Mouse (Mus musculus) lung, embryonic 14.5 days (tissue): Measurements from ENCODE around the gene Ptchd3. TPM values are rescaled to one million over a fixed set of nuclear protein-coding genes. Genes with fewer than 3 reads are reported as not detected.

Source experiments
- ATAC-seq: fragments of 200-750 bp; cut with Nextera tagmentation; 2 replicates; pipeline ENCODE4 v1.8.0; 2017; ENCODE audit warnings: mild to moderate bottlenecking, moderate TSS enrichment, moderate library complexity; ENCODE audit not compliant: insufficient read depth
- DNase-seq: peaks from one replicate; pipeline ENCODE4 v3.0.0-alpha.2; 2015
- H3K27ac ChIP-seq: fragments of 300-500 bp; sonication (generic); 2 replicates; pipeline ENCODE4 v1.5.1; 2014; ENCODE audit warnings: low read depth, mild to moderate bottlenecking, moderate library complexity
- H3K27me3 ChIP-seq: fragments of 300-500 bp; sonication (generic); 2 replicates; pipeline ENCODE4 v1.6.1; 2014; ENCODE audit warnings: low read length, control low read depth; ENCODE audit not compliant: insufficient read depth
- H3K36me3 ChIP-seq: fragments of 300-500 bp; sonication (generic); 2 replicates; pipeline ENCODE4 v1.6.1; 2014; ENCODE audit warnings: control low read depth; ENCODE audit not compliant: insufficient read depth
- H3K4me1 ChIP-seq: fragments of 300-500 bp; sonication (generic); 2 replicates; pipeline ENCODE4 v1.6.1; 2014; ENCODE audit warnings: antibody characterized with exemption, control low read depth; ENCODE audit not compliant: insufficient read depth
- H3K4me2 ChIP-seq: fragments of 300-500 bp; sonication (generic); 2 replicates; pipeline ENCODE4 v1.6.1; 2014; ENCODE audit warnings: mild to moderate bottlenecking
- H3K4me3 ChIP-seq: fragments of 300-500 bp; sonication (generic); 2 replicates; pipeline ENCODE4 v1.5.1; 2014; ENCODE audit warnings: low read depth, low read length
- H3K9ac ChIP-seq: fragments of 300-500 bp; sonication (generic); 2 replicates; pipeline ENCODE4 v1.6.1; 2014
- H3K9me3 ChIP-seq: fragments of 300-500 bp; sonication (generic); 2 replicates; pipeline ENCODE4 v1.6.1; 2016; ENCODE audit warnings: low read depth, low read length, control low read depth
- CTCF ChIP-seq: IDR thresholded peaks from 2 replicates; pipeline ENCODE4 v1.5.1; 2016; ENCODE audit warnings: antibody characterized with exemption, low read depth
- WGBS: fragments of 180-500 bp; shearing (Covaris S2); extraction: QIAGEN DNeasy Blood & Tissue Kit; methylation state at CpG from one replicate; pipeline ENCODE4 v1.1.7; 2014; 5-methylcytosine and 5-hydroxymethylcytosine counted together
- polyA plus RNA-seq: library from polyadenylated mRNA; unstranded; fragments of >200 nt; fragmentation: Nextera tagmentation; extraction: Ambion mirVana; gene quantifications from 2 replicates; pipeline ENCODE4 v1.2.1, GENCODE M21; 2014

Ptchd3 gene
- polyA plus RNA-seq, 1 experiment from 2014 or later: not detected

DNA sequence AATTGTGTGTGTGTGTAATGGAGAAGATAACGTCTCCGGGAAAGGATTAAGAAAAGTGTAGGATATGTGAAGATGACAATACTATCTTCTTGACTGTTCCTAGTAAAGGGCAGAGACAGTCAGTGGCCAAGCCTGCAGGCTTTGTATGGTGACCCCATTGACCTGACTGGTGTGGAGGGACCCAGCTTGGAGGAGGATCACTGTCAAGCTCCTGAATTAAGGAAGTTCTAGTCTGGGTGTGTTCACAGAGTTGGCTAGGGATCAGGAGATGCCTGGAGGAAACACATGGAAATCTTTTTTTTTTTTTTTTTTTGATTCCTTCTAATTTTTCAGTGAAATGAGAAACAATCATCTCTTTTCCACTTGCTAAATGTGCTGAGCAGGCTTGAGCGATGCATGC lies 35.9 kb upstream of the Ptchd3 start:
- Histone ChIP-seq H3K9ac (no peak overlapping the region), H3K4me3 (no peak overlapping the region), H3K9me3 (no peaks in the 10 kb centered on the region), H3K27ac (peak overlapping the region; percentile 37; the same call in 1 of the 2 replicates), H3K27me3 (no peaks in the 10 kb centered on the region), H3K36me3 (no peaks in the 10 kb centered on the region), H3K4me1 (peaks cover 23% of the 10 kb centered on the region), H3K4me2 (0 out of 2 replicates have a peak overlapping the region, but pooled peaks have one; percentile 2)
- WGBS: 15% methylated on average over 3 of the region's 3 CpGs
- no peak for TF ChIP-seq CTCF
- DNase-seq (no peak), ATAC-seq (peak; percentile 12; the same call in 1 of the 2 replicates)

DNA sequence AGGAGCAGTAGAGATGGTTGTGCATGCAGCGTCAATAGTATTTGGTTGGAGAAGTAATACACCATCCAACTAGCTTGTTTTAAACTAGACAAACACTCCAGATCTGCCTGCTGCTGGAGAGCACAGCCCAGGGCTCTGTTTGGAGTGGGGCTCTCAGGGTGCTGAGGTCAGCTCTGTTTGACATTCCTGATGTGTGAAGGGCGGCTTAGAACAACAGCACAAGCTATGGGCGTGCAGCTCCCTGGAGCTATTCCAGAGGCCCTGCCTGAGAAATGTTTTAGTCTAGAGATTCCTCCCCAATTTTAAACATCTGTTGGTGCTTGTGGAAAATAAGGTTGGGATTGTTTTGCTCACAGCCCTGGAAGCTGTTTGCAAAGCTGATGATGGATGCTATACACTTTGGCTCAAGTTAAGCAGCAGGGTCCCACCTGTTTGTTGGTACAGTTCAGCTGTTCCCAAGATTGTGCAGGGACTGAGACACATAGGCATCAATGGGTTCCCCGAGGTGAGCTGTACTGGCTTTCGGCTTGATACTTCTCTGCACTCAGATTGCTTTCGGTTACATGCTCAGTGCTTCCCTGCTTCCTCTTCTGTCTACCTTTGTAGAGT lies 35.4 kb upstream of the Ptchd3 start:
- no peak for TF ChIP-seq CTCF
- DNase-seq (peak; percentile 95), ATAC-seq (peak; percentile 99)
- Histone ChIP-seq H3K4me1 (peaks cover 23% of the 10 kb centered on the region), H3K4me2 (no peak overlapping the region), H3K9me3 (no peaks in the 10 kb centered on the region), H3K27me3 (no peaks in the 10 kb centered on the region), H3K4me3 (no peak overlapping the region), H3K27ac (peak overlapping the region; percentile 83), H3K9ac (no peak overlapping the region), H3K36me3 (no peaks in the 10 kb centered on the region)
- 17% methylated on average over 6 of the region's 6 CpGs for WGBS

DNA sequence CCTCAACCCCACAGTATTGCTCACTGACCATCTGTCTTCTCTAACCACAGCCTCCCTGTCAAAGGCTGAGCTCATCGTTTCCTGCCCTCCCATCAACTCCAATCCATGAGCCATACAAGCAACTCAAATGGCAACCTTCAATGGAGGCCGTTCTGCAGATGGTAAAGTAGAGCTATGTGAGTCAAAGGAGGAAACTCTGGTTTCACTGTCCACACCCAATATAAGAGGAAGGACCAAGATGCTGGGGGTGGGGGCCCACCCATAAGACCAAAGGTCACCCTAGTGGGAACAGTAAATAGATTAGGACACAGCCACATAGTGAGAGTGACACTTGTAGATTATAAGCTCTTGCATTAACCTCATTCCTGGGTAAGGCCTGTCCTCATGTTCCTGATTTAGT lies 34.1 kb upstream of the Ptchd3 start:
- Histone ChIP-seq H3K4me3 (no peak overlapping the region), H3K27me3 (no peaks in the 10 kb centered on the region), H3K4me2 (no peak overlapping the region), H3K9me3 (no peaks in the 10 kb centered on the region), H3K27ac (no peak overlapping the region), H3K9ac (no peak overlapping the region), H3K36me3 (no peaks in the 10 kb centered on the region), H3K4me1 (peaks cover 17% of the 10 kb centered on the region)
- DNase-seq: no peak
- 90% methylated on average over 2 of the region's 2 CpGs for WGBS
- ATAC-seq: no peak
- no peak for TF ChIP-seq CTCF

DNA sequence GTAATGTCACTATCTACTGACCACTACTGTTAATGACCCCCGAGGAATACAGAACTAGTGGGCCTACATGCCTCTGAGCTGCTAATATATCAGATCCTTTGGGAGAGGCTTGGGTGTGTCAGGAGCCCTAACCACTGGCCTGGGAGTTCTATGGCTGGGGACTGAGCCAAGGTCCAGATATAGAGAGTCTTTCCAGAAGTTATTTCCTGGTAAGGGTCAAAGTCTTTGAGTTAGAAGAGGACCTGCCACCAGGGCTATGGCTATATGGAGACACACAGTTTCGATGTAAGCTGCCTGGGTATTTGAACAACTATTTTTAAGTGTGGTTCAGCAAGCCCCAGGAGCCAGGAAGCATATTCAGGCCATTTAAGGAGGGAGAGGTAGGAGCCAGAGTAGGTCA lies 31.5 kb upstream of the Ptchd3 start:
- H3K9ac ChIP-seq: no peak overlapping the region
- no peaks in the 10 kb centered on the region for H3K27me3 ChIP-seq
- ATAC-seq (no peak), DNase-seq (no peak)
- no peak overlapping the region for H3K27ac ChIP-seq
- H3K9me3 ChIP-seq: no peaks in the 10 kb centered on the region
- no peaks in the 10 kb centered on the region for H3K36me3 ChIP-seq
- no peak overlapping the region for H3K4me3 ChIP-seq
- TF ChIP-seq CTCF: no peak
- H3K4me1 ChIP-seq: peaks cover 13% of the 10 kb centered on the region
- no peak overlapping the region for H3K4me2 ChIP-seq
- WGBS: 84% methylated on average over 2 of the region's 2 CpGs

DNA sequence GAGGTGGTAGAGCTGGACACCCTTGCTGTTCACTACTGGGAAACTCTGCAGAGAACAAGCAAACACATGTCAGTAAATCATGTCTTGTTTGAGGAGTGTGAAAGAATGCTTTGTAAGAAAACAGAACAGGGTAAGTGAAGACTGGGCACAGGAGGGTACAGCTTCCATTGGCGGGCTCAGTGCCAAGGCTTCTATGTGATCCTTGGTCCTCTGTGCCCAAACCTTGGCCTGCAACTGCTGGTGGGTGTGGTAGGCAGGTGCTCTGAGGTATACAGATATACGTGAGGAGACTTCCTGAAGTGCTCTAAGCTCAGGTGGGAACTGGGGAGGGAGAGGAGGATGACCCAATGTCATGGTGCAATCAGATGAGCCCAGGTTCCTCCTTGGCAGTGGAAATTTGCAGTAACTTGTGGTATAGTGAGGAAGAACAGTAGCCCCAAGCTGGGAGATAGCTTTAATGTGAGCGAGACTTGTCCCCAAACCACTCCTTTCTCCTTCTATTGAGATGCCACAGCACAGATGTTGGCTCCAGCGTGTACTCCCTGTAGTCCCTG lies 30.2 kb upstream of the Ptchd3 start:
- WGBS: 87% methylated on average over 4 of the region's 4 CpGs
- no peak overlapping the region for H3K4me2 ChIP-seq
- H3K4me1 ChIP-seq: peaks cover 6% of the 10 kb centered on the region; the same call in 1 of the 2 replicates
- DNase-seq (no peak), ATAC-seq (no peak)
- H3K4me3 ChIP-seq: no peak overlapping the region
- H3K9ac ChIP-seq: no peak overlapping the region
- H3K9me3 ChIP-seq: no peaks in the 10 kb centered on the region
- TF ChIP-seq CTCF: no peak
- H3K36me3 ChIP-seq: no peaks in the 10 kb centered on the region
- H3K27me3 ChIP-seq: no peaks in the 10 kb centered on the region
- H3K27ac ChIP-seq: no peak overlapping the region

DNA sequence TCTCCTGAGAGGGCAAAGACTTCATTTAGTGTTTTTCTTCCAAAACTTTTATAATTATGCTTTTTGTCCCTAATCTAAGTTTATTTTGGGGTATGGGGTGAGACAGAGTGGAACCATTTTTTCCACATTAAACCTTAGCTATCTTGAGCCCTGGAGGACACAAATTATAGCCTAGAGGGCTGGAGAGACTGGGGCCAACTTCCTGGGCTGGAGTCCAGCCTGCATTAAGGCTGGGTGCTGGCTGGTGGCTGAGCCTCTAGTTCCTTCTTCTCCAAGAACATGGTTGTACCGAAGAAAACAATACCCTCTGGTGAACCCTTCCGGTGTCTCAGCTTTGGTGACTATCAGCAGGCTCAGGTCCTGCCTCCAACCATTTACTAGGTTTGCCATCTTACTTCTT lies 27.3 kb upstream of the Ptchd3 start:
- H3K9me3 ChIP-seq: no peaks in the 10 kb centered on the region
- no peaks in the 10 kb centered on the region for H3K27me3 ChIP-seq
- no peaks in the 10 kb centered on the region for H3K36me3 ChIP-seq
- ATAC-seq (no peak), DNase-seq (no peak)
- H3K4me2 ChIP-seq: no peak overlapping the region
- no peak overlapping the region for H3K9ac ChIP-seq
- TF ChIP-seq CTCF: no peak
- WGBS: 84% methylated on average over 2 of the region's 2 CpGs
- H3K4me1 ChIP-seq: no peaks in the 10 kb centered on the region
- no peak overlapping the region for H3K27ac ChIP-seq
- no peak overlapping the region for H3K4me3 ChIP-seq

DNA sequence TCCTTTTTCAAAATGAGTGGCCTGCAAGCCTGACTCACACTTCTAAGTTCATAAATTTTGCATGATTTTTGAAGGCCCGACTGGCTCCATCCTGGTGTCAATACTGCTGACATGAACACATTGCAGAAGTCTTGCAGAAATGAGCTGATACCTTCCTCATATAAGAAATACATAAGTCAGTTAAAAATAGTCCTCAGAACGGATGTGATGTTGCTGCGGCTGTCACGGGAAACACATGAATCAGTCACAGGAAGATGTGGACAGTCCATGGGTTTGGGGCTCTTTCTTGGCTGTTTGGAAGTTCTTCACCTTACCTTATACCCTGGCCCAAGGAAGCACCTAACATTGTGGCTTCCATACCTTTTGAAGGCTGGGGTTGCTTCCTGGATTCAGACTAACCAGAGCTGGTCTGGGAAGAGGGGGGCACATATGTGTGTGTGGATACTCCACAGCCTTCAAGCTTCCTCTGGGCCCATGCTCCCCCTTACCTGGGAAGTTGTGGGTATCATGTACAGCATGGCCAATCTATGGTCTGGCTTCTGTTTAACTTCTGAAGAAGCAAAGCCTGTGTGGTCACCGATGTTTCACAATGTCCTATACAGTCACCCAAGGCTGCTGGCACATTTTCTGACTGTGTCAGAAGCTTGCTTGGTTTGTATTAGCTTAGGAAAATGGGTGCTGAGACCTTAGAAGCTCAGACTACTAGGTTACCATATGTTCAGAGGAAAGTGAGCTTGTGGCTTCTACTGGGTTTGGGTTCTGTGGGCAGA lies 25.6 kb upstream of the Ptchd3 start:
- Histone ChIP-seq H3K4me3 (no peak overlapping the region), H3K4me1 (no peaks in the 10 kb centered on the region), H3K9me3 (no peaks in the 10 kb centered on the region), H3K27me3 (no peaks in the 10 kb centered on the region), H3K36me3 (no peaks in the 10 kb centered on the region), H3K27ac (no peak overlapping the region), H3K4me2 (no peak overlapping the region), H3K9ac (no peak overlapping the region)
- no peak for DNase-seq
- 77% methylated on average over 5 of the region's 5 CpGs for WGBS
- no peak for TF ChIP-seq CTCF
- no peak for ATAC-seq
